Mouse (Mus musculus) intestine, embryonic 14.5 days (tissue): ENCODE data around the gene Ano7. TPM values are rescaled to one million over a fixed set of nuclear protein-coding genes. Genes with fewer than 3 reads are reported as not detected.

ENCODE experiments used
- ATAC-seq: fragments of 200-750 bp; cut with Nextera tagmentation; replicated peaks from 2 replicates; pipeline ENCODE4 v1.8.0; 2017; ENCODE audit warnings: low read depth, moderate number of reproducible peaks, moderate TSS enrichment, moderate library complexity; ENCODE audit not compliant: low FRiP score, low TSS enrichment
- DNase-seq: peaks from one replicate; pipeline ENCODE4 v3.0.0-alpha.2; 2018; ENCODE audit warnings: low spot score
- H3K27ac ChIP-seq: fragments of 300-500 bp; sonication (generic); 2 replicates; pipeline ENCODE4 v1.5.1; 2014; ENCODE audit warnings: low read depth, mild to moderate bottlenecking, control low read depth
- H3K27me3 ChIP-seq: fragments of 300-500 bp; sonication (generic); replicated peaks from 2 replicates; pipeline ENCODE4 v1.6.1; 2014; ENCODE audit warnings: low read length, control low read depth; ENCODE audit not compliant: control insufficient read depth, insufficient read depth
- H3K36me3 ChIP-seq: fragments of 300-500 bp; sonication (generic); 2 replicates; pipeline ENCODE4 v1.6.1; 2014; ENCODE audit warnings: low read length, control low read depth; ENCODE audit not compliant: control insufficient read depth, insufficient read depth
- H3K4me1 ChIP-seq: fragments of 300-500 bp; sonication (generic); replicated peaks from 2 replicates; pipeline ENCODE4 v1.6.1; 2014; ENCODE audit warnings: low read length, control low read depth, mixed read lengths; ENCODE audit not compliant: control insufficient read depth, insufficient read depth
- H3K4me2 ChIP-seq: fragments of 300-500 bp; sonication (generic); 2 replicates; pipeline ENCODE4 v1.6.1; 2014; ENCODE audit warnings: low read length
- H3K4me3 ChIP-seq: fragments of 300-500 bp; sonication (generic); 2 replicates; pipeline ENCODE4 v1.5.1; 2014; ENCODE audit warnings: low read depth, low read length, control low read depth, mixed read lengths
- H3K9ac ChIP-seq: fragments of 300-500 bp; sonication (generic); 2 replicates; pipeline ENCODE4 v1.6.1; 2014; ENCODE audit warnings: mild to moderate bottlenecking, low read length
- H3K9me3 ChIP-seq: fragments of 300-500 bp; sonication (generic); 2 replicates; pipeline ENCODE4 v1.6.1; 2016; ENCODE audit warnings: low read length, control low read depth; ENCODE audit not compliant: control insufficient read depth
- WGBS: fragments of 180-500 bp; shearing (Covaris S2); extraction: QIAGEN DNeasy Blood & Tissue Kit; methylation state at CpG from one replicate; pipeline ENCODE4 v1.1.7; 2014; 5-methylcytosine and 5-hydroxymethylcytosine counted together
- polyA plus RNA-seq: library from polyadenylated mRNA; unstranded; fragments of >200 nt; fragmentation: Nextera tagmentation; extraction: Ambion mirVana; gene quantifications from 2 replicates; pipeline ENCODE4 v1.2.1, GENCODE M21; 2014

Ano7 gene
- 0.87 and 0.92 TPM in 2 replicates for polyA plus RNA-seq

- DNase-seq (peak; percentile 54), ATAC-seq (peak; percentile 73)
- Histone ChIP-seq H3K27ac (no peak within 1 kb of the TSS), H3K4me2 (no peak within 1 kb of the TSS), H3K4me3 (no peak within 1 kb of the TSS), H3K4me1 (no peaks in the 10 kb centered on the region), H3K27me3 (no peaks in the 10 kb centered on the region; the same call in 1 of the 2 replicates), H3K36me3 (no peaks in the 10 kb centered on the region), H3K9ac (no peak within 1 kb of the TSS), H3K9me3 (no peaks in the 10 kb centered on the region)
- 45% methylated on average over 4 of the region's 4 CpGs for WGBS
Observed at GRCm38 (mm10) chr1:93373665-93374064, at the start of gene Ano7. Ano7 (plus strand) TSS chr1:93373930.

DNA sequence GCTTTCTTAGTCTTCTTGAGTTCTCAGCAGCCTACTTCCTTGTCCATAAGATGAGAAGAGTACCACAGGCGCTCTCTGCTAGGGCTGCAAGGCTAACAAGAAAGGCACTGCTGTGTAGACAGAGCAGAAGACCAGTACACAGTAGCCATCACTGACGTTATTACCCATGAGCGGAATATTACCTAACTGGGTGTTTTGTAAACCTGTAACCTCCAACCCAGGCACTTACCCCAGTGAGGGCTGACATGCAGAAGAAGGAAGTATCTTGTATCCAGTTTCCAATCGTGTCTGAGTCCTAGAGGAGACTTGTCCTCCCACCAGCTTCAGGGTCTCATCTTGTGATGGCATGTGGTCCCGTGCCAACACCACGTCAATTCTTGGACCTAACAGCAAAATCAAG, 49.8 kb upstream of the Ano7 start:
- no peak overlapping the region for H3K4me2 ChIP-seq
- H3K9ac ChIP-seq = no peak overlapping the region
- H3K9me3 ChIP-seq = no peaks in the 10 kb centered on the region
- H3K27me3 ChIP-seq = no peaks in the 10 kb centered on the region
- WGBS = 92% methylated on average over 6 of the region's 6 CpGs
- H3K36me3 ChIP-seq = peaks cover 83% of the 10 kb centered on the region
- H3K4me3 ChIP-seq = no peak overlapping the region
- H3K4me1 ChIP-seq = no peaks in the 10 kb centered on the region
- no peak for DNase-seq
- no peak for ATAC-seq
- no peak overlapping the region for H3K27ac ChIP-seq

DNA sequence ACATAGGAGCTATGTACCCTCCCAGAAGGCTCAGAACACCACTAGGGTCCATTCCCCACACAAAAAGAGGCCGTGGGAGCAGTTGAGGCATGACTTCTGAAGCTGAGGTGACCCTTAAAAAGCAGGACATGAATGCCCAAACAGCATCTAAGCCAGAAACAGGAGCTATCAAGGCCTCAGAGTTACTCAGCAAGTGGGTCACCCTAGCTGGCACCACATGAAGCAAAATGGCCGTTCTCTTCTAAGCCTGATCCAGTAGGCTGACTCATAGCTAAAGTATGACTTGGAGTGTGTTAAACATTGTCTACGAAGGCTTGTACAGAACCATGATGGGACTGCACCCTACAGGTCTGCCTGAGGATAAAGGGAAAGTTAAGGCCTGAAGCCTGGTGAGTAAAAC, 47.3 kb upstream of the Ano7 start:
- Histone ChIP-seq H3K9me3 (no peaks in the 10 kb centered on the region), H3K27ac (no peak overlapping the region), H3K4me3 (no peak overlapping the region), H3K36me3 (peaks cover 82% of the 10 kb centered on the region), H3K4me2 (no peak overlapping the region), H3K27me3 (no peaks in the 10 kb centered on the region), H3K4me1 (no peaks in the 10 kb centered on the region), H3K9ac (no peak overlapping the region)
- WGBS = 87% methylated on average over 3 of the region's 3 CpGs
- no peak for DNase-seq
- ATAC-seq = no peak

DNA sequence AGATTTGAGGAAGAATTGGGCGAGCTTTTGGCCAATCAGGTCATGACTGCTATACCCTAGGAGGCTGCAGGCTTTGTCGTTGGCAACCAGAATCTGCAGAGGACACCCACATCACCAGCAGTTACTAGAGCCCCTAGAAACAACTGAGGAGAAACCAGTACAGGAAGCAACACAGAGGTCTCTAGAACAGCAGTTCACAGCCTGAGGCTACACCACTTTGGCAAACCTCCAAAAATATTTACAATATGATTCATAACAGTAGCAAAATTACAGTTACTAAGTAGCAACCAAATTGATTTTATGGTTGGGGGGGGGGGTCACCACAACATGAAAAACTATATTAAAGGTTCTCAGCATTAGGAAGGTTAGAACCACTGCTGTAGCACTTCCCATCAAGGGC, 39.1 kb upstream of the Ano7 start:
- H3K9me3 ChIP-seq = no peaks in the 10 kb centered on the region
- no peak overlapping the region for H3K4me2 ChIP-seq
- ATAC-seq (no peak), DNase-seq (no peak)
- WGBS = 74% methylated on average over 2 of the region's 2 CpGs
- no peak overlapping the region for H3K9ac ChIP-seq
- peaks cover 53% of the 10 kb centered on the region for H3K36me3 ChIP-seq
- no peak overlapping the region for H3K27ac ChIP-seq
- H3K27me3 ChIP-seq = no peaks in the 10 kb centered on the region
- H3K4me1 ChIP-seq = no peaks in the 10 kb centered on the region
- H3K4me3 ChIP-seq = no peak overlapping the region

- peak; percentile 98 for DNase-seq
- H3K9ac ChIP-seq = peak within 1 kb of the TSS; percentile 78
- H3K27ac ChIP-seq = peak within 1 kb of the TSS; percentile 27; the same call in 1 of the 2 replicates
- H3K4me1 ChIP-seq = peaks cover 10% of the 10 kb centered on the region
- H3K36me3 ChIP-seq = peaks cover 11% of the 10 kb centered on the region
- H3K4me3 ChIP-seq = peak within 1 kb of the TSS; percentile 70
- peak within 1 kb of the TSS; percentile 60 for H3K4me2 ChIP-seq
- ATAC-seq = peak; percentile 95
- 1% methylated on average over 63 of the region's 63 CpGs for WGBS
- no peaks in the 10 kb centered on the region for H3K9me3 ChIP-seq
- no peaks in the 10 kb centered on the region for H3K27me3 ChIP-seq
Observed at GRCm38 (mm10) chr1:93342648-93343503, 30.9 kb upstream of the Ano7 start, which contains the start of the genes Ppp1r7 and Pask. Ppp1r7 (plus strand) TSS chr1:93342854. Pask (minus strand) TSS chr1:93343482.

GRCm38 (mm10) chr1:93343504-93344047, 30.2 kb upstream of the Ano7 start:
- H3K36me3 ChIP-seq = peaks cover 18% of the 10 kb centered on the region
- peaks cover 10% of the 10 kb centered on the region for H3K4me1 ChIP-seq
- under 1% methylated on average over 39 of the region's 39 CpGs for WGBS
- ATAC-seq = peak; percentile 93
- H3K9me3 ChIP-seq = no peaks in the 10 kb centered on the region
- H3K9ac ChIP-seq = peak overlapping the region; percentile 78
- H3K4me2 ChIP-seq = peak overlapping the region; percentile 60
- peak overlapping the region; percentile 22; the same call in 1 of the 2 replicates for H3K27ac ChIP-seq
- peak overlapping the region; percentile 70 for H3K4me3 ChIP-seq
- peak; percentile 92 for DNase-seq
- H3K27me3 ChIP-seq = no peaks in the 10 kb centered on the region

DNA sequence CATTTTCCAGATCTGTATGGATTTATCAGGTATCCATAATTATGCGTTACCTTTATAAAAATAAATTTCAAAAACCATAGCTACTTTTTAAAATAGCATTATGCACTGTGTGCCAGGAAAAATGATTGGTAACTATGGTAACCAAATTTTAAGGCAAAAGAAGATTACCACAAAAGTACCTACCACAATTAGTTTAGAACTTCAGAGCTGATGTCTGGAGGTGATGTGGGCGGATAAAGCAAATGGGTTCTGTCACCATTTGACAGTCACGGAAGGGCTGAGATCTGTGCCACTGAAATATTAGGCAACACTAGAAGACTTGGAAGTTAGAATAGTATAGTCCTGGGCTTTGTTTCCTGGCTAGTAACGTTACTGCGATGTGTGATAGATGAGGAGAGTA, 26.6 kb upstream of the Ano7 start:
- Histone ChIP-seq H3K4me3 (no peak overlapping the region), H3K4me2 (no peak overlapping the region), H3K9ac (no peak overlapping the region), H3K27ac (no peak overlapping the region), H3K4me1 (peaks cover 7% of the 10 kb centered on the region), H3K27me3 (no peaks in the 10 kb centered on the region), H3K36me3 (peaks cover 49% of the 10 kb centered on the region), H3K9me3 (no peaks in the 10 kb centered on the region)
- DNase-seq (no peak), ATAC-seq (no peak)
- WGBS = 91% methylated on average over 5 of the region's 5 CpGs

GRCm38 (mm10) chr1:93349701-93350100, 24.0 kb upstream of the Ano7 start:
- Histone ChIP-seq H3K4me3 (no peak overlapping the region), H3K9ac (no peak overlapping the region), H3K9me3 (no peaks in the 10 kb centered on the region), H3K27ac (no peak overlapping the region), H3K4me1 (peaks cover under 1% of the 10 kb centered on the region; the same call in 1 of the 2 replicates), H3K27me3 (no peaks in the 10 kb centered on the region), H3K36me3 (peaks cover 75% of the 10 kb centered on the region), H3K4me2 (no peak overlapping the region)
- ATAC-seq = no peak
- 76% methylated on average over 4 of the region's 4 CpGs for WGBS
- DNase-seq = no peak
